Mouse (Mus musculus) liver, embryonic 14 days (tissue): ENCODE data around the gene 1700024B05Rik. TPM values are rescaled to one million over a fixed set of nuclear protein-coding genes. Genes with fewer than 3 reads are reported as not detected.

Experiments used
- polyA plus RNA-seq: library from polyadenylated mRNA; depleted of rRNA; stranded (reverse); fragments of >200 nt; gene quantifications from 2 replicates; pipeline ENCODE4 v1.2.3, GENCODE M21; 2012; rRNA removed

1700024B05Rik gene
- polyA plus RNA-seq, result not detected in 2 replicates

DNA sequence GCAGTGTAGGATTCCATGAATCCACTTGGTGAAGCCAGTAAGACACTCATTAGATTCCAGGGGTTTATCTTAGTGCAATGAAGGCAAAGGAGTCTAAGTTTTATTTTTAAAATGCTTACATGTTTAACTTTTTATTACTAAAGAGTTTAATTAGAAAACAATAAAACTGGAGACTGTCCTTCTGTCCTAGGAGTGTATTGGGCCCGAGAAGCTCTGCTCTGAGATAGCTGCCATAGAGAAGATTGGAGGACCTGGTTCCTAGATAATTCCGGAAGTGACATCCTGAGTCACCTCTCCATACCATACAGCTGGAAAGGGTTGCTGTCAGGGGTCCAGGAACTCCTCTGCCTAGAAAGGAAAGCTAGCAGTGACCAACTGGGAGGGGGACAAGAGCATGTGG, at the start of gene 1700024B05Rik:
Gene 1700024B05Rik, plus strand, starts transcription at position 301 of the 400 bp plus-strand sequence.

DNA sequence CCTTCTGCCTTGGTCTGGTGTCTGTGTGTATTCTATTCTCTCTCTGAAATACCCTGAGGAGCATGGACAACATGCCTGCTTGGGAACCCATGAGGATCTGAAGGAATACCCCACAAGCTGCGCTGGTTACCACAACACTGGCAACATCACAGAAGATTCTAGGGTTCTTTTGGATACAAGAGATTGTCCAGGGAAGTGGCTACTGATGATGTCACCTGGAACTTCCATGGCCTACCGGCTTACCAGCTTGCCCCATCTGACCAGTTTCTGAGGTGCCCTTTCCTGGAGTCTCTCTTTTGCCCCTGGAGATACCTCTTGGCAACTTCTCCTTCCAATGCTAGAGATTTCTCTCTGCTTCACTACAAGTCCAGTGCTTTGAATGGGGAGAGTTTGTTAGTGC, 36.6 kb upstream of the 1700024B05Rik start, which contains the start of gene Gm7980:
Gene Gm7980, minus strand, starts transcription at position 101 of the 400 bp plus-strand sequence.

DNA sequence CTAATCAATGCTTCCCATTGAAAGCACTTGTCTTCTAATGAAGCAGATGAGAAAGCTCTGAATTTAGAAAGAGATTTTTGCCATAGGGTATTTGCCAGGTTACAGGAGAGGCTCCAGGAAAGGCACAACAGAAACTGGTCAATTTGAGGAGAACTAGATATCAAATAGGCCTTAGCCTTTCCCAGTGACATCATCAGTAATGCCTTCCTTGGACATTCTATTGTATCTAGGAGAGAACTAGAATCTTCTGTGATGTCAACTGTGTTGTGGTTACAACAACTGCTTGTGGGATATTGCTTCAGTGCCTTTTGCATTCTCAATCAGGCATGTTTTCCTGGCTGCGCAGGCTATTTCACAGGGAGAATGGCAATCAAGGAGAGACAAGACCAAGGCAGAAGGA, 19.1 kb upstream of the 1700024B05Rik start, which contains the start of gene 1700049E17Rik1:
Gene 1700049E17Rik1, plus strand, starts transcription at position 301 of the 400 bp plus-strand sequence.

DNA sequence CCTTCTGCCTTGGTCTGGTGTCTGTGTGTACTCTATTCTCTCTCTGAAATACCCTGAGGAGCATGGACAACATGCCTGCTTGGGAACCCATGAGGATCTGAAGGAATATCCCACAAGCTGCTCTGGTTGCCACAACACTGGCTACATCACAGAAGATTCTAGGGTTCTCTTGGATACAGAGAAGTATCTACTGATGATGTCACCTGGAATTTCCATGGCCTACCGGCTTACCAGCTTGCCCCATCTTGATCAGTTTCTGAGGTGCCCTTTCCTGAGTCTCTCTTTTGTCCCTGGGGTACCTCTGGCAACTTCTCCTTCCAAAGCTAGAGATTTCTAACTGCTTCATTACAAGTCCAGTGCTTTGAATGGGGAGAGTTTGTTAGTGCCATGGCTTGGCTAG, 24.0 kb downstream of the 1700024B05Rik start, which contains the start of gene Gm6401:
Gene Gm6401, minus strand, starts transcription at position 101 of the 400 bp plus-strand sequence.

DNA sequence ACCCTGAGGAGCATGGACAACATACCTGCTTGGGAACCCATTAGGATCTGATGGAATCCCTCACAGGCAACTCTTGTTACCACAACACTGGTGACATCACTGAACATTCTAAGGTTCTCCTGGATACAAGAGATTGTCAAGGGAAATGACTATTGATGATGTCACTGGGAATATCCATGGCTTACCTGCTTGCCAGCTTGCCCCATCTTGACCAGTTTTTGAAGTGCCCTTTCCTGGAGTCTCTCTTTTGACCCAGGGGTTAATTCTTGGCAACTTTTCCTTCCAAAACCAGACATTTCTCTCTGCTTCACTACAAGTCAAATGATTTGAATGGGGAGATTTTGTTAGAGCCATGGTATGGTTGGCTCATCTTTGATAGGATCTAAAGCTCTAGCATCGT, 39.4 kb downstream of the 1700024B05Rik start, which contains the start of gene Gm3543:
Gene Gm3543, minus strand, starts transcription at position 101 of the 400 bp plus-strand sequence.

Other genes with a start within 250 kb of the 1700024B05Rik start
- gene Gm8068, start 242.1 kb upstream of the 1700024B05Rik start, polyA plus RNA-seq, result not detected in 2 replicates
- gene Gm7929, start 193.4 kb upstream of the 1700024B05Rik start, polyA plus RNA-seq, result not detected in 2 replicates
- gene Gm47189, start 171.6 kb upstream of the 1700024B05Rik start, polyA plus RNA-seq, result not detected in 2 replicates
- not detected in 2 replicates for gene Gm7980, start 36.7 kb upstream of the 1700024B05Rik start, polyA plus RNA-seq
- gene 1700049E17Rik1, start 19.0 kb upstream of the 1700024B05Rik start, polyA plus RNA-seq, result not detected in 2 replicates
- gene Gm6401, start 23.9 kb downstream of the 1700024B05Rik start, polyA plus RNA-seq, result not detected in 2 replicates
- gene Gm3543, start 39.3 kb downstream of the 1700024B05Rik start, polyA plus RNA-seq, result not detected in 2 replicates
- gene Gm7951, start 173.4 kb downstream of the 1700024B05Rik start, polyA plus RNA-seq, result not detected in 2 replicates
- not detected in 2 replicates for gene Gm17027, start 218.6 kb downstream of the 1700024B05Rik start, polyA plus RNA-seq
- not detected in 2 replicates for gene Gm3573, start 246.8 kb downstream of the 1700024B05Rik start, polyA plus RNA-seq